Mouse (Mus musculus) small intestine, adult 2 months (tissue): ENCODE measurements at regions not wholly inside any gene's neighbourhood (a gene's known extent, or its start where the extent isn't known, plus 50 kb on each side); places are given as distances from the start of the nearest gene placed in this dataset.

Experiments
- CTCF ChIP-seq: fragments of 200-500 bp; IDR thresholded peaks from 2 replicates; pipeline ENCODE4 v1.5.1; 2012; ENCODE audit warnings: low read depth, mild to moderate bottlenecking, control low read depth, inconsistent platforms, low read length, moderate library complexity, mixed read lengths; ENCODE audit not compliant: insufficient replicate concordance, insufficient read length; ENCODE audit errors: extremely low read depth
- POLR2A ChIP-seq: fragments of 200-500 bp; IDR thresholded peaks from 2 replicates; pipeline ENCODE4 v1.6.1; 2012; ENCODE audit warnings: low read depth, mild to moderate bottlenecking, control low read depth, inconsistent platforms, low read length, moderate library complexity

DNA sequence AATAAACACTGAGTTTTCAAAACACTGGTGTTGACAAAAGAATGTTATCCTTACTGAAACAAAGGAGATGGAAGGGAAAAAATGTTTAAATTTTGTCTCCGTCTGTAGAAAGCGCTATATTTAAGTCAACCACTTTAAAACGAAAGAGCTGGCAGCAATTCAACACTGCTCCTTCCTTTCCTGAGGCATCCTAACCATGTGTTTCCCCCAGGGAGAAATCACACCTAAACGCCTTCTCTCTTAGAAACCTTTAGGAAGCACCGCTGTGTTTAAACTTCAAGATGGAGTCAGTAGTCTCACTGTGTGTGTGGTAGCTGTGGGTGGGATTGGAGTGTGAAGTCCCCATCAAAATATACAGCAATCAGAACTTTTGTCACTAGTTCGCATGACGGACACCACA is 268.6 kb upstream of the Intu start:
- TF ChIP-seq CTCF, result no peak
- no peak for TF ChIP-seq POLR2A
